Mouse (Mus musculus): Measurements from ENCODE around the gene Rbm4b.
"Not testable (repeated sequence)": the region's sequence is repeated elsewhere in the genome, so short reads cannot be mapped to it uniquely, and the experiment has no call there.

The Rbm4b gene

GRCm38 (mm10) chr19:4810309-4810708, 54.0 kb downstream of the Rbm4b start:
- in situ Hi-C loops (cut with MseI, MboI) = no loop called here

GRCm38 (mm10) chr19:4810746-4811062, 54.4 kb downstream of the Rbm4b start:
- in situ Hi-C loops (cut with MseI, MboI) = no loop called here

- in situ Hi-C loops (cut with MseI, MboI) = no loop called here
Observed at GRCm38 (mm10) chr19:4811063-4811908, 55.0 kb downstream of the Rbm4b start, which contains the start of the genes Gm21992 and Rbm14. Gm21992 (minus strand) TSS chr19:4811612. Rbm14 (minus strand) TSS chr19:4811634.

GRCm38 (mm10) chr19:4811909-4812242, 55.6 kb downstream of the Rbm4b start:
- in situ Hi-C loops (cut with MseI, MboI) = no loop called here

- in situ Hi-C loops (cut with MseI, MboI) = not testable (repeated sequence)
Observed at GRCm38 (mm10) chr19:4812334-4812949, 56.1 kb downstream of the Rbm4b start.

- in situ Hi-C loops (cut with MseI, MboI) = no loop called here
Observed at GRCm38 (mm10) chr19:4813015-4813414, 56.7 kb downstream of the Rbm4b start.
